Mouse (Mus musculus): ENCODE measurements around the gene Ppif.

Gene Ppif

DNA sequence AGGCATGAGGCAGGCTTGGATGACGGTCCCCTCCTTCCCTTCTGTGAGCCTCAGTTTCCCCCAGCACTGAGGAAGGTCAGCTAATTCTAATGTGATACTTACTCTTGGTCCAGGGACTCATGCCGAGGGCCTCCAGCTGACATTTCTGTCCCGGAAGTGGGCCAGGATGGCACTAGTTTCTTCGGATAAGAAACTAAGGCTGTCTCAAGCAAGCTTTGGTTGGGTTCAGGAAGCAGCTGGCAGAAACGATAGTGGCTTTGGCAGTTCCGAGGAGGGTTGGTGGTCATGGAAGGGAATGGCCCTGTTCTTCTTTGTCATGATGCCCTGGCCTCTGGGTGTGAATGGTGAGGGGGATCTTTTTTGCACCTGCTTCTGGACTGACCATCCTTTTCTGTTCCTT lies 1.1 kb downstream of the Ppif start:
- DNase-seq (ENCODE audit: low spot score) = no peak

DNA sequence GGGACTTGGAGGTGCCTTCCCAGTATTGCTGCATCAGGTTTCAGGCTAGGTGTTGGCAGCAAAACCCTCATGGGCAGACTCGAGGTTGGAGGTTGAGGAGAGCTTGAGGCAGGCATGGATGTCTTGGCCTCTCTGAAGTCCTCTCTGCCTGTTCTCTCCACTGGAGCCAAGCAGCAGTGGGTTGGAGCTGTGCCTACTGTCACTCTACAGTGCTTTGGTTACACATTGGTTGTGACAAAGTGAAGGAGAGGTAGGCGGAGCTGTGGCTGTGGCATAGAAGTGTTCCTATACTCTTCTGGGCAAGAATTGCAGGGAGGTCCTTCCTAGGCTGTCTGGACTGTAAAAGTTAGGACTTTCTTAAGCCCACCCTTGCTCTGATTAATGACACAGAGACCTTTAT lies 2.4 kb downstream of the Ppif start:
- no peak for DNase-seq (ENCODE audit: low spot score)

DNA sequence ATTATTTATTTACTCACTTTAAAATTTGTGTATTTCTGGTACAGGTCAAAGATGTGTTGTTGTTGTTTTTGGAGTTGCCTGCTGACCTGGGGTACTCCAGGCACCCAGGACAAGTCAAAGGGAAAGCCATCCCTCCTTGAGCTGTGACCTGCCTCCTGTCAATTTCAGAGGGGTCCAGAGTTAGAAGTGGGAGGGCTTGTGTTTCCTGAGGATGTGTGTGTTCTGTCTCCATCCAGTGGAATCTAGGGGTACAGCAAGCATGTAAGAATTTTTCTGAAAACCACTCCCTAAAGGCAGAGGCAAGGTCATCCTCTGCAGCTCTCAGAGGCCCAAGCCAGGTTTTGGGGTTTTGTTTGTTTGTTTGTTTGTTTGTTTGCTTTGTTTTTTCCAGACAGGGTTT lies 8.0 kb downstream of the Ppif start:
- DNase-seq (ENCODE audit: low spot score) = no peak

DNA sequence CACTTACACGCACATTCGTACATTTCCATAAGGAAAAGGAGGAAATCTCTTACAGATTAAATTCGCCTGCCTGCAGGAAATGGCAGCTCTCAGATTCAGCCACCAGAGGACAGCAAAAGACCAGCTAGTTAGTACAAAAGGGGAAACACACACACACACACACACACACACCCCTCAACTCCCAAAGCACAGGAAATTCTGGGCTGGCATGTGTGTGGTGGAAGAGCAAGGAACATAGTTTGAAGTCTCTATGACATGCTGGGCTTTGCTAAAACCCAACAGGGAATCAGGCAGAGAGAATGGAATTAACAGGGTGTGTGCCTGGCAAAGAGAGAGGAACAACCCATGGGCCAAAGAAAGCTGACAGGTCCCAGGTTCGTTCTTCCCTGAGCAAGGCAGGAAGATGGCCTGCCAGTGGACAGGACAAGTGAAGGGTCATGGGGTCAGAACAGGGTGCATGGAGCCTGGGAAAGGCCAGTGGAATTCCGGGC lies 13.8 kb downstream of the Ppif start:
- DNase-seq (ENCODE audit: low spot score) = no peak

DNA sequence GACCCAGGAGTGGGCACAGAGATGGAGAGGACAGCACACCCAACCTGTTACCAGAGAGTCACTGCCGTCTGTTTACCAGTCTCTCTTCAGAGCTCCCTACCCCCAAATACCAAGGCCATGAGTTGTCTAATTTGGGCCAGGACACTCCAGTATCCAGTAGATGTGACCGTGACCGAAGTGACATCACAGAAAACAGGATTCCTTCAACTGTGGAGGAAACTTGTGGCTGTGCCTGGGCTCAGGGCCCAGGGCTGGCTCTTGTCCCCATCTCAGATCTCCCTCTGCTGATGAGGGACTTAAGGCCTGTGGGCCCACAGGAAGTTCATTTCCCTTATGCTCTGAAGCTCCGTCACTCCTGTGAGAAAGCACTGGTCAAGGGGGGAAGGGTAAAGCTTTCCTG lies 14.5 kb downstream of the Ppif start:
- no peak for DNase-seq (ENCODE audit: low spot score)

DNA sequence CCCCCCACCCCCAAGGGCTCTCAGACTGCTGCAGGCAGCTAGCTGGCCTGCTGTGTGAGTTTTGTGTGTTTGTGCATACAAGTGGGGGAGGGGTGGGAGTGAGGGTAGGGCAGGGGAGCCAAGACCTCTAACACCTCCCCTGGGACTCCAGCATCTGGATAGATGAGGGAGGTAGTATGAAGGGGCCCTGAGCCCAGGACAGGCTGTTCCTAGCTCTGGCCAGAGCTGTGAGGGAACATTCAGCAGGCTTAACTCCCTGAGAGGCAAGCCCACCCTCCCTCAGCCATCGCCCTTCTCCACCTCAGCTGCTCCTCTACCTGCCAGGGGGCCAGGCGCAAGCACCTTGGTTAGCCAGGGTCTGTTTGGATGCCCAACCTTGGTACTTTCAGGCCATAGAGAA lies 15.0 kb downstream of the Ppif start:
- no peak for DNase-seq (ENCODE audit: low spot score)

DNA sequence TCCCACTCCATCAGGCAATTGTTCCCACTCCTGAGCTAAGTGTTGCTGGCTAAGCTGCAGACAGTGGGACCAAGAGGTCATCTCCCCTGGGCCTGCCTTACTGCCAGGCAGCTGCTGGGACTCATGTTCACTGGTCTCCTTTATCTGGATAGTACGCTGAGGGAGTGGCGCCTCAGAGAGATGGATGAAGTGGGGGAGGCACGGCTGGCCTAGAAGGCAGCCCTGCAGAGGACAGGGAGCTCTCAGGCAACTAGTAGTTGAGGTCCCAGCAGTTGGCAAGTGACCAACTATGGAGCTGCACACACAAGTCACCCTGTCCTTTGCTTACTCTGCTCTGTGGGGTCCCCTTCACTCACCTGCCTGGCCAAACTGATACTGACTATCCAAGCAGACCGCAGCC lies 16.1 kb downstream of the Ppif start:
- DNase-seq (ENCODE audit: low spot score) = no peak

DNA sequence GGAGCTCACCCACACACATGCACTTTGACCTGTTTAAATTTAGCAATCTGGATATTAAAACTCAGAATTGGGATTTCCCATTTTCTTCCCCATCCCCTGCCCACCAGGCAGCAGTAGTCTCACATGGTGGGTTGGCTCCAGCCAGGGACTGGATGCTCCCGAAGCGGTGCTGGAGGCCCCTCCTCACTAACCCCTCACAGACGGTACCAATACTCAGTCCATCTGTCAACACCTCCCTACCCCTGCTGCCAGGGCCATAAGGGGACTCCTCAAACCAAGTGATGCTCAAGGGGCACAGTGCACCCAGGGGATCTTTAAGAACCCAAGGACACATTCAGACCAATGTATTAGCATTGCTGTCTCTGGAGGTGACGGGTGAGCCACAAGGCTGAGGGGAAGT lies 16.7 kb downstream of the Ppif start:
- no peak for DNase-seq (ENCODE audit: low spot score)

DNA sequence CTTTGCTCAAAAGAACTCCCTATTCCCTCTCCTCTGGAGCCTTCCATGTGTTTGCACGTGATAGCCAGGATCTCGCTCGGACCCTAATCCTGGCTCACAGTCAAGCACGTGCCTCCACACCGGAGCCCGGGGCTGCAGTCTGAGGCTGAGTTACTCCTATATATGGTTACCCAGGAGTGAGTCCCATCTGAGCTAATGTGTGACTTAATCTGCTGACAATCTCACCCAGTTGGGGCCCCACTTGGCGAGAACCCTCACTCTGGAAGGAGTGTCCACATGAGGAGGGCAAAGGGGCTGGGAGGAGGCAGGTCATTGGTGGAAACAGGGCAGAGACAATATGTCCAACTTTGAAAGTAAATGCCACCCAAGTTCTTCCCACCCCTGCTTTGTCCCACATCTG lies 17.2 kb downstream of the Ppif start:
- no peak for DNase-seq (ENCODE audit: low spot score)

DNA sequence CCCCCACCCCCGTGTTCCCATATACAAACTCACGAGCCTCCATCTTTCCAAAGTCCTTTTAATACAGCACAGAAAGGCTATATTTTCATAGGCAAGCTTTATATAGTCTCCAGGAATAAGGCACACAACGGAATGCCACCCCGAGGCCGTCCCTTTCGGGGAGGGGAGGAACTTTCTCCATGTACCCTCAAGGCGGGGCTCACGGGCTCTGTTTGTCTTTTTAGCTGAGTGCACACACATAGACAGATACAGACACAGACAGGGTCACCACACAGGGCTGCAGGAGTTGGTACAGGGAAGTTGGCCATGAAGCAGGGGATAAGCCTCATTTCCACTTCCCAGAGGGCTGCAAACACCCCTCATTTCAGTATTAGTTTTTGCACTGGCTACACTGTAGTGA lies 17.6 kb downstream of the Ppif start:
- no peak for DNase-seq (ENCODE audit: low spot score)

DNA sequence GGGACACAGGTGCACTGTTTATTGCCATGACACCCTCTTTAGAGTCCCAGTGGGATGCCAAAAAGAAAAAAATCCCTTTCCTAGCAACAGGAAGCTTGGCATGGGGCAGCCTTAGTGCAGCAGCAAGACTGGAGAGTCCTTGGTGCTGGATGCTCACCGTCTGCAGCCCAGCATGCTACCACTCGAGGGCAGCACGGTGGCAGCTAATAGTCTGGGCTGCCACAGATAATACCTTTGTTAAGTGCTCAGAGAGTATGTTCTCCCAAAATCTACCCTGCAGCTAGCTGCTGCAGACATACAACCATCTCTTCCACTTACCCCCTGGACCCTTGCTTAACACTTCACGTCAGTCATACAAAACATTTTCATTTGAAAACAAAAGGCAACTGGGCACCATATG lies 19.5 kb downstream of the Ppif start:
- DNase-seq (ENCODE audit: low spot score) = no peak

DNA sequence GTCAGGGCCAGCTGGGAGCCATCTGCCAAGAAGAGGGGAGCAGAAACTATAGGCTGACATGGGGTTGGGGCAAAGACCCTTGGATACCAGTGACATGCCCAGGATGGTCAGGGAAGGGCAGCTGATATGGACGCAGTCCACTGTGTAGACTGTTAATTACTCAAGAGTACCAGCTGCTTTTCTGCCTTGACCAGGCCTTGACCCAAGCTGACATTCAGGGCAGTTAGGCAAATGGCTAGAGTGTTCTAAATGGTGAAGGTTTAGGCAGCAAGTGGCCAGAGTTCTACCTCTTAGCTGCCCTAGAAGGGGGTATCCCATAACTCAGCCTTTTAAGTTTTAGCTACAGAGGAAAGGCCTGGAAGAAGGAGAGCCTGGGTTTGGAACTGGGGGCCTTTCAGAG lies 22.6 kb downstream of the Ppif start:
- DNase-seq (ENCODE audit: low spot score) = no peak

DNA sequence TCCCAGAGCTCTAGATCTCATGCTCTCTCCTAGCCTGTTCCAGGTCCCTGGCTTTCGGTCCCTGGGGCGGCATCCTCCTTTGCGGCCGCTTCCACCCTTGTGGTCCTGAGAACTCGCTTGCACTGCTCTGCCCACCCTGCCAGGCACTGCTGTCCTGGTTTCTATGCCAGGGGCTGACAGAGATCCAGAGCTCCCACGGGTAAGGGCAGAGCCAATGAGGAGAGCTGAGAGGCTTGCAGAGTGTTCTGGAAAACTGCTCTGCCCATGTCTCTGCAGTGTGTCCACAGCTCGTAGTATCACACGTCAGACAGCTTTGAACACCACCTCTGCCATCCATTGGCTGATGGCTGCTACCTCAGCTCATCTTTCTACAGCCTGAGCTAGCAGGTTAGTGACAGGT lies 23.8 kb downstream of the Ppif start:
- DNase-seq (ENCODE audit: low spot score) = no peak

DNA sequence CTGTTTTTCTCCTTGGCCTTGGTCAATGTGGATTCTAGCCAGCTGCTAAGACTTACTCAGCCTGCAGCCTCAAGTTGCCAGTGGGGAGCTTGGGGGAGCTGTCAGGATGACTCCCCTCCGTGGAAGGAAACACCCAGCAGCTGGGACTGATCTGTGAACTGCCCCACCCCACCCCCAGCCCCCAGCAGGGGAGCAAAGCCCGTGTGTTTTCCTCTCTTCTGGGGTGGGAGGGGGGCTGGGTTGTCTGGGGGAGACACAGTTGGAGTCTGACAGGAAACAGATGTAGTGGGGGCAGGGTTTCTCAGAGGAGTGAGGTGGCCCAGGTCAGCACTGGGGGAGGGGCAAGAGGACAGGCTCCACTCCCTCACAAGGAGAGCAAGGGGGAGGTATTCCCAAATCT lies 24.5 kb downstream of the Ppif start:
- DNase-seq (ENCODE audit: low spot score) = no peak

DNA sequence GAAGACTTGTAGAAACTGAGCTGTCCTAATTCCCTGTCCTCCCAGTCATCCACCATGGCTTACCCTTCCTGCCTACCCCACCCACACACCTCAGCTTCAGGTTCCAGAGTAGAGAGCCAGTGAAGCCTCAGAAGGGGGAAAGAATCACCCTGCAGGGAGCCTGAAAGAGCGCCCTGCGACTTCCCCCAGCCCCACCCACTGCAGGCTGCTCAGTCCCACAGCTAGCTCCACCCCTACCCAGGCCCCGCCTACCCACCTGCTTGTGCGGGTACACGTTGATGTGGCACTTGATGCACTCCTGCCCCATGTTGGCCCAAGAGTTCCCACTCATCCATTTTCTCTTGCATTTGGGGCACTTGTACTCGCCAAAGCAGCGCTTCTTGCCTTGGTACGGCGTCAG lies 25.4 kb downstream of the Ppif start:
- no peak for DNase-seq (ENCODE audit: low spot score)

DNA sequence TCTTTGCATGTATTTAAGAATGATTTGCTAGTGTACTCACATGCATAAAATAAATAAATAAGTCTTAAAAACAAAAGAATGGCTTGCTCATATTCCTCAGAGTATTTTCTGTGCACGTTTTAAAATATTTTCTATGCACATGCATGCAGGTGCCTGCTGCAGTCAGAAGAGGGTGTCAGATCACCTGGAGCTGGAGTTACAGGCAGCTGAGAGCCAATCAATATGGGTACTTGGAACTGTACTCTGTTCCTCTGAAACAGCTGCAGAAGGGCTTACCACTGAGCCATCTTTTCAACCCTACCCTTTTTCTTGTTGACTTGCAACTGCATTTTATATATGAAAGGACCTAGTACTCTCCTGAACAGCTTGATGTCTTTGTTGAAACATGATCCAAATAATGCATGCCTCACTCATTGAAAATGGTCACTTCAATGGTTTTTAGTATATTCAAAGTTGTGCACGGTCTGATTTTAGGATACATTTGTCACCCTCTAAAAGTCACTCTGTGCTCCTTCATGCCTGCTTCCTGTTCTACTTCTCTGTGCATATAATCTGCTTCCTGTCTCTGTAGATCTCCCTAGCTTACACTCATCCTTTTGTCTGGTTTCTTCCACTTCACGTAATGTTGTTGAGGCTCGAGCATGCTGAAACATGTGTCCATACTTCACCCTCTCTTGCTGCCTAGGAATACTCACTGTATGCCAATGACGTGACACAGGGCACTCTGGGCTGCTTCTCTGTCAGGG lies 27.2 kb downstream of the Ppif start:
- DNase-seq (ENCODE audit: low spot score) = no peak

DNA sequence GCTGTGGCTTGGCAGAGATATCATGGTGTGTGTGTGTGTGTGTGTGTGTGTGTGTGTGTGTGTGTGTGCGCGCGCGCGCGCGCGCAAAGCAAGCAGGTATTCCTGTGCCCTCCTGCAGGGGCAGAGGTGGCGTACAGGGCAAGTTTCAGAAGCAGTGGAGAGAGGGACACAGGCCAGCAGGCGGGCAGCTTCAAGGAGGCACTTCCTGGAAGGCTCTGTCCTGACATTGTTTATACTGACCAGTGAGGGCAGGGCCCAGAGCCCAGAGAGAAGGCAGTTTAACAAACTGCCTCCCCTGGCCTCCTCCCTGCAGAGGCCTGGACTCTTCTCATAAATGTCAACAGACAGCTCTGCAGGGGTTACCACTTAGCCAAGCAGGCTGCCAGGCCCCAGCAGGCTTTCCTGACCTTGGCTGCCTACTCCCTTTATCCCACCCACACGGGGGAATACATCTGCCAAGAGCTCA lies 31.1 kb downstream of the Ppif start:
- DNase-seq (ENCODE audit: low spot score) = no peak

DNA sequence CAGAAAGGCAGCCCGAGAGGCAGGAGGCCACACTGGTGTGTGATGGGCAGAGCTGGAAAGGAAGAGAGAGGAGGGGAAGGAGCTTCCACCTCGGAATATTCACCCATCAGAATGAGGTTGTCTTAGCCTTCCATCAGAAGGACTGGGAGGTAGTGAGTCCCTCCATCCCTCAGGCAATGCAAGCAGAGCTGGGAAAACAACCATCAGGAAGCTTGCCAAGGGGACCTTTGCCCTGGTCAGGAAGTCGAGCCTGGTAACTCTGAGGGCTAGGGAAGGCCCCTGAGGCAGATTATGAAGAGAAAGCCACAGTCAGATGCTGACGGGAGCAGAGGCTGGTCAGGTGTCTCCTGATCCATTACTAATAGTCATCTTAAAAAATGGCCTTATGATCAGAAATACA lies 31.7 kb downstream of the Ppif start:
- no peak for DNase-seq (ENCODE audit: low spot score)

DNA sequence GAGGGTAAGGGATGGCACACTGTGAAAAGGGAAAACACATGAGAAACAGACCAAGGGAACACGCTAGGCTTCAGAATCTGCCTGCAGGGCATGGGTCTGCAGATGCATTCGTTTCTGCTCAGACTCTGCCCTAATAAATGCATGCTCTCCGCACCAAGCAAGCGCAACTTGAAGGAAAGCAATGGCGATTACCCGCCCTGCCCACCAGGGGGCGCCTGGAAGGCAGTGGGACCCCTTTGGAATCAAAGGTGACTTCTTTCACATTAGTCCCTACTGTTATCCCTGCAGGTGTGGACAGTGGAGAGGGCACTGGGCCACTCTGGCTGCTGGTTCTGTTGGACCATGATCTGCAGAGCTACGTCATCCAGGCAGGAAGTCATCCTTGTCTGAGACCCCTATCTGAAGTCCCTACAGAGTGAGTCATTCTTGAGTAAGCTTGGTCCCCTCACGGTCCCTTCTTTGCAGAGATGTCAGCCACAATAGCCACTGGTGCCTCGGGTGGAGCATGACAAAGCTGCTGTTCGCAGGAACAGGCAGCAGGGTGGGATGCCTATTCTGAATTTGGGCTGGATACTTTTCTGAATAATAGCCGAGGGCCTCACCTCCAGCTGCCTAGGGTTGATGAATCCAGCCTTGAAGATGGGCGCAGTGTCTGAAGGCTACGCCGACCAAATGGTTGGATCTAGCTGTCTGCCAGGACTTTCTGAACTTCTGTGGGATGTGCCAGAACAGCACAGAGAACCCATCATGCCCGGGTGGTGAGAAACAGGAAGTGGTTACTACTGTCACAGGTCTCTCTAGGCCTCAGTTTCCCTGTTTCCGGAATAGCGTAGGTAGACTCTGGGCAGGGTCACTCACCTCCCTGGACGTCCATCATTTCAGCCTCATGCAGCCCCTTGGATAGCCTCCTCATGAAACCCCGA lies 32.5 kb downstream of the Ppif start:
- no peak for DNase-seq (ENCODE audit: low spot score)

DNA sequence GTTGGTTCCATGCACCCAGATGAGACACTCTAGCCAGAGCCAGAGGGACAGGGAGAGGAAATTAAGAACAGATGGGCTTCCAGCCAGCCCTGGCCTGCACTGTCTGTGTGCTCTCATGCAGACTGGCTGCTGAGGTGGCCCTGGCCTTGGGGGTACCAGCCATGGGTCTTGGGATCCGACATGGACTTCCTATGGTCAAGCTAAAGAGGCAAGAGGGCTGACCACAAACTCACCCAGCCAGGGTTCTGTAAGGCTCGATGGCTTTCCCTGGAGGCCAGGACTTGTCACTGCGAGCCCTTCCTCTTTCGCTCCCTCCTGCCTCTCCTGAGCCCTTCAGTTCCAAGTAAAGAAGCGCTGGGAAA lies 33.2 kb downstream of the Ppif start:
- no peak for DNase-seq (ENCODE audit: low spot score)

DNA sequence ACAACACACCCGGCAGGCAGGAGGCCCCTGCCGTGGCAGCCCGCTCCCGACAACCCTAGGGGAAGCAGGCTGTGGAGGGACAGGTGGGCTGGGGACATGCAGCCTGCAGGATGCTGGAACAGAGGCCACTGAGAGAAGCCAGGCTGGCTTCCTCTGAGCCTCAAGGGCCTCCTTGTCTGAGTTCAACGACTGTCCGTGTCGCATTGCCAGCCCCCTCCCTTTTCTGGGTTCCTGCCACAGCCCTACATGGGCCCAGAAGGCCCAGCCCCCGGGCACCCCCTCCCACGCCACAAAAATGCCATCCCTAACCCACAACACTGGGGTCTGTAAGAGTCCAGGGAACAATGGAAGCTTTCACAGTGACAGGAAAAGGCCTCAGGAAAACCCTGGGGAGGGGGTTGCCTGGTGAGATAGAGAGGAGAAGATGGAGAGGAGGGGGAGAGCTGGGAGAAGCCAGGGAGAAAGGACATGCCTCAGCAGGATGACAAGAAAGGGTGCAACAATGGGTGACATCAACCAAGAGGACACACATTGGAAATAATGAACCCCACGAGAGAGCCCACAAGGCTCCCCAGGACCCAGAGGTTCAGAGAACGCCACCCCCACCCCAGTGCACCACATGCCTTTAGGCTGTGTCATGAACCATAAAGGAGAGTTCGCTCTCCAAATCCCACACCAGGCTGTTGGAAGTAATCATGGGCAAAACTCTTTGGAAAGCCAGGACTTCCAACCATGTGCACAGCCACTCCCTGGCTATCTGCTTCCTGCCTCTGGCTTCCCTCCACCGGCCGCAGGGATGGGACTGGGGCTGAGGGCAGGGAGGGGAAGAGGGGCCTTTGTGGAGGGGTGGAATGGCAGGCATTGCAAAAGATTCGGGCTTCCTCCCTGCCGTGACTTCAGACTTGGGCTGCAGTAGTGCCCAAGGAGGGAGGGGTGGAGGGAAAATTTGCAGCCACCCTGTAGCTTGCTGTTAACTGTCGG lies 41.1 kb downstream of the Ppif start:
- DNase-seq (ENCODE audit: low spot score) = no peak

DNA sequence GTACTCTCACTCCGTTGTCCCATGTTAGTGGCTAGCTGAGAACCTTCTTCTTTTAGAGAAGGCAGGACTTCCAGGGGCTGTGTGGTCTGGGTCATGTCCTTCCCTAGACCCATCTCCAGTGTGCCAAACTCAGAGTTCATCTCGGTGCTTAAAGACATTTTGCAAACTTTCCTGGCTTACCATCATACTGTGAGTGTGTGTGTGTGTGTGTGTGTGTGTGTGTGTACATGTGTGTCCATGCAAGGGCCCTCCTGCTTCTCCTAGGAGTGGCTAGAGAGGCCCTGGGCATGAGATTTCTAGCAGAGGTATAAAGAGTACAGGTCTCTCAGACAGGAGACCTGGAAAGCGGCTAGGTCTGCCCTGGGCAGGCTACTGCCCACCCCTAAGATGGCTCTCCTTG lies 42.2 kb downstream of the Ppif start:
- DNase-seq (ENCODE audit: low spot score) = no peak
